Mouse (Mus musculus): ENCODE results near the gene Ndufb7. TPM values are rescaled to one million over a fixed set of nuclear protein-coding genes. Genes with fewer than 3 reads are reported as not detected.
"Not testable (repeated sequence)": the region's sequence is repeated elsewhere in the genome, so short reads cannot be mapped to it uniquely, and the experiment has no call there.

Ndufb7 gene
- polyA plus RNA-seq (2014; fragmentation: Nextera tagmentation; extraction: Ambion mirVana): 325 and 345 TPM in 2 replicates

DNA sequence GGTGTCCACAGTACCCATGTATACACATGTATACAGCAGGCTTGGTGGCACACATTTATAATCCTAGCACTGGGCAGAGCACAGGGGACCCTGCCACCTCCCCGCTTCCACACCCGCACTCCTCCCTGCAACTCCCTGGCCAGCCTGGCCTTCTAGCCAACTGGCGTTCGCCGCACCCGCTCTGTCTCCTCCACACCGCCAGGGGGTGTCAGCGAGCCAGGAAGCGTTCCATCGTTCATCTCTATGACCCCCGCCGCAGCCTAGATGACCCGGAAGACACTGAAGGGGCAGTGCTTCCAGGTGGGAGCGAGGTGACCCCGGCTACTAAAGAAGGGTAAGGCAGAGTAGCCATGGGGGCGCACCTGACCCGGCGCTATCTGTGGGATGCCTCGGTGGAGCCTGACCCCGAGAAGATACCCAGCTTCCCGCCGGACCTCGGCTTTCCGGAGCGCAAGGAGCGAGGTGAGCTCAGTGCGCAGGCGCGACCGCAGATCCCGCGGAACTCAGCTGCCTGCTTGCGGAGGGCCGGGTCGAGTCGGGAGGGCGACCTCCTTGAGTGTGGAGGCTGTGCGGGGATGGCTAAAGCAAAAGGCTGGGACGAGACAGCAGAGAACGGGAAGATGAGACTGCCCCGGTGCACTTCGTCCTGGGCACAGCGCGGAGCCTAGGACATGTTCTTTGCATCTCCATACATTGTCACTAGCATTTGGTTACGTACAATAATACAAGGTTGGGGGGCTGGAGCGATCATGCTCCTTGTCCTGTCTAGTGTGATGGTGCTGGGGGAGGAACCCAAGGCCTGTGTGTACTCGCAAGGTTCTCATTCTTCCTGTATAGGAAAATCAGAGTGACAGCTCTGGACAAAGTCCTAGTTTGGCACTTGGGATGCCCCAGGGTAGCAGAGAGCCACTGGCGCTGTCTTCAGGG, at the start of gene Ndufb7:
Gene Ndufb7 (plus strand): TSS at position 203 of the 927 bp plus-strand sequence.
- Histone ChIP-seq H3K9ac (replicated peaks; ENCODE audit: low read depth, low read length) (peak within 1 kb of the TSS; percentile 71), H3K27ac (ENCODE audit: low read length) (no peak within 1 kb of the TSS), H3K27me3 (ENCODE audit: control insufficient read depth, insufficient read depth, low read length) (no peaks in the 10 kb centered on the region), H3K36me3 (ENCODE audit: control insufficient read depth, insufficient read depth, low read length) (peaks cover 15% of the 10 kb centered on the region), H3K4me3 (ENCODE audit: low read depth, low read length) (peak within 1 kb of the TSS; percentile 78), H3K4me1 (ENCODE audit: control insufficient read depth, insufficient read depth, low read length) (peaks cover 7% of the 10 kb centered on the region), H3K4me2 (replicated peaks; ENCODE audit: low read depth, low read length) (peak within 1 kb of the TSS; percentile 83), H3K9me3 (ENCODE audit: control insufficient read depth, low read depth, low read length) (no peaks in the 10 kb centered on the region)
- peak; percentile 86 for ATAC-seq (ENCODE audit: insufficient number of reproducible peaks, insufficient read depth, low FRiP score, low read depth)
- WGBS: 1% methylated on average over 48 of the region's 48 CpGs

DNA sequence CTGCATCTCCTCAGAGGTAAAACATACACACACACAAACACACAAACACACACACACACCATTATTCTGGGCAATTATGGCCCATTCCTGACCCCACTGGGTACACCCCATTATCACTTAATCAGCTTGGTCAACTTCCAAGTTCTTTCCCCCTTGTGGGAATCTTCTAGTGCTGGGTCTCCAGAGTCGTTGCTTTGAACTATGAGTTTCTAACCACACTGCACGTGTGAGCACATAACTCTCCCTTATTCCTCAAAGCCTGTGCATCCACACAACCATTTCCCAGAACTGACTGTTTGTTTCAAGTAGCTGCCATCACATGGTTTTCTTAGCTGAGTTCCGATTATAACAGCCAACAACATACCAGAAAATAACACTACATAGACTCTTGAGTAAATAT, 46.0 kb upstream of the Ndufb7 start:
- Histone ChIP-seq H3K36me3 (ENCODE audit: control insufficient read depth, insufficient read depth, low read length) (no peaks in the 10 kb centered on the region), H3K4me2 (replicated peaks; ENCODE audit: low read depth, low read length) (no peak overlapping the region), H3K9ac (replicated peaks; ENCODE audit: low read depth, low read length) (no peak overlapping the region), H3K27me3 (ENCODE audit: control insufficient read depth, insufficient read depth, low read length) (no peaks in the 10 kb centered on the region), H3K9me3 (ENCODE audit: control insufficient read depth, low read depth, low read length) (no peaks in the 10 kb centered on the region), H3K27ac (ENCODE audit: low read length) (no peak overlapping the region), H3K4me3 (ENCODE audit: low read depth, low read length) (no peak overlapping the region), H3K4me1 (ENCODE audit: control insufficient read depth, insufficient read depth, low read length) (no peaks in the 10 kb centered on the region)
- WGBS: 53% methylated on average over 3 of the region's 3 CpGs
- no peak for ATAC-seq (ENCODE audit: insufficient number of reproducible peaks, insufficient read depth, low FRiP score, low read depth)

DNA sequence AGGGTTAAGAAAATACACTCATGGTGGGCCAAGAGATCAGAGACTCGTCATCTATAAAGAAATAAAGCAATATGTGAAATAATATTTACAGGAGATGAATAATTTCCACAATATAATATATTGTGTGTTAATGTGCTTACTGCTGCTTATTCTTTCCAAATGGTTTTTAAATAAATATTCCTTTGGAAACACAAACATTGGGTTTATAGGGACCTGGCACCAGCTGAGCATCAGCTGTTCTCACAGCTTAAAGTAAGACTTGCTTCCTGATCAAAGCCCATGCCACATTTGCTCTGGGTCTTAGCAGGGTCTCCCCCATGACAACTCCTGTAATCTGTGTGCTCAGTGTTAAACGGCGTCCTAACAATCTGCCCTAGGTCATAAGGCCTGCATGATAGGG, 45.6 kb upstream of the Ndufb7 start:
- not testable (repeated sequence) for ATAC-seq (ENCODE audit: insufficient number of reproducible peaks, insufficient read depth, low FRiP score, low read depth)
- 62% methylated on average over 3 of the region's 3 CpGs for WGBS

DNA sequence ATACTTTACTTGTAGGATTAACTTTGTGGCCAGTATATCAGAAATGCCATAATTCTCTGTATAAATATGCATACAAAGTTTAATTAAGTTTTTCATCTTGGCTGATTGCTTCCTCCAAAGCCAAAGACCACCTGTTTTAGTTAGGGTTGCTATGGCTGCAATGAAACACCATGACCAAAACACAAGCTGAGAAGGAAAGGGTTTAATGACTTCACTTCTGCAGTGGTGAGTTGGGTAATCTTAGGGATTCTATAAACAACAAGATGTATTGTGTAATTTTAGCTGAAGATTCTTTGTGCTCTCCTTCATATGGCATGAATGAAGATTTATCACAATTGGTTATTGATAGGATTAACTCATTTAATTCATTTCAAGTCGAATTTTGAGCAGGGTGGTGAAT, 45.2 kb upstream of the Ndufb7 start:
- Histone ChIP-seq H3K4me2 (replicated peaks; ENCODE audit: low read depth, low read length) (no peak overlapping the region), H3K9ac (replicated peaks; ENCODE audit: low read depth, low read length) (no peak overlapping the region), H3K4me1 (ENCODE audit: control insufficient read depth, insufficient read depth, low read length) (no peaks in the 10 kb centered on the region), H3K4me3 (ENCODE audit: low read depth, low read length) (no peak overlapping the region), H3K9me3 (ENCODE audit: control insufficient read depth, low read depth, low read length) (no peaks in the 10 kb centered on the region), H3K27me3 (ENCODE audit: control insufficient read depth, insufficient read depth, low read length) (no peaks in the 10 kb centered on the region), H3K27ac (ENCODE audit: low read length) (no peak overlapping the region), H3K36me3 (ENCODE audit: control insufficient read depth, insufficient read depth, low read length) (no peaks in the 10 kb centered on the region)
- WGBS: 34% methylated on average over 1 of the region's 1 CpGs
- no peak for ATAC-seq (ENCODE audit: insufficient number of reproducible peaks, insufficient read depth, low FRiP score, low read depth)

More for the DNA sequence above, 45.6 kb upstream of the Ndufb7 start:
- H3K9ac ChIP-seq (replicated peaks; ENCODE audit: low read depth, low read length); H3K36me3 ChIP-seq (ENCODE audit: control insufficient read depth, insufficient read depth, low read length); H3K4me1 ChIP-seq (ENCODE audit: control insufficient read depth, insufficient read depth, low read length); H3K4me3 ChIP-seq (ENCODE audit: low read depth, low read length); H3K4me2 ChIP-seq (replicated peaks; ENCODE audit: low read depth, low read length); H3K27me3 ChIP-seq (ENCODE audit: control insufficient read depth, insufficient read depth, low read length); H3K9me3 ChIP-seq (ENCODE audit: control insufficient read depth, low read depth, low read length); H3K27ac ChIP-seq (ENCODE audit: low read length): not testable (repeated sequence)

DNA sequence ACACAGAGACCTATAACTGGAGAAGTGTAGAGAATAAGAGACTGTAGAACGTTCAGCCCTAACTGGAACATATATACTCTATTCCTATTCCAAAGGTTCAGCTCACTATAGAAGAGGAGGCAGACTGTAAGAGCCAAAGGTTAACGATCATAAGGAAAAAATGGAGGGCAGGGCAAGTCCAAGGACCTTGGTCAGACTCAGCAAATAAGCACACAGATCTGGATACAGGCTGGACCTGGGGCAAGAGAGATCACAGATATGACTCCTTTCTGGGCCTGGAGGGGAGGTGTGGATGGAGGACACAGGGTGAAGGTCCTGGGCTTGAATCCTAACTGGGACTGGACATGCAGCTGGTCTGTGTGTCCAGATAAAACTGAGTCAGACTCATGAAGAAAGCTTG, 31.7 kb upstream of the Ndufb7 start:
- WGBS: 88% methylated on average over 2 of the region's 2 CpGs
- Histone ChIP-seq H3K4me1 (ENCODE audit: control insufficient read depth, insufficient read depth, low read length) (no peaks in the 10 kb centered on the region), H3K4me3 (ENCODE audit: low read depth, low read length) (no peak overlapping the region), H3K36me3 (ENCODE audit: control insufficient read depth, insufficient read depth, low read length) (no peaks in the 10 kb centered on the region), H3K9ac (replicated peaks; ENCODE audit: low read depth, low read length) (no peak overlapping the region), H3K27ac (ENCODE audit: low read length) (no peak overlapping the region), H3K27me3 (ENCODE audit: control insufficient read depth, insufficient read depth, low read length) (no peaks in the 10 kb centered on the region), H3K9me3 (ENCODE audit: control insufficient read depth, low read depth, low read length) (no peaks in the 10 kb centered on the region), H3K4me2 (replicated peaks; ENCODE audit: low read depth, low read length) (no peak overlapping the region)
- no peak for ATAC-seq (ENCODE audit: insufficient number of reproducible peaks, insufficient read depth, low FRiP score, low read depth)

DNA sequence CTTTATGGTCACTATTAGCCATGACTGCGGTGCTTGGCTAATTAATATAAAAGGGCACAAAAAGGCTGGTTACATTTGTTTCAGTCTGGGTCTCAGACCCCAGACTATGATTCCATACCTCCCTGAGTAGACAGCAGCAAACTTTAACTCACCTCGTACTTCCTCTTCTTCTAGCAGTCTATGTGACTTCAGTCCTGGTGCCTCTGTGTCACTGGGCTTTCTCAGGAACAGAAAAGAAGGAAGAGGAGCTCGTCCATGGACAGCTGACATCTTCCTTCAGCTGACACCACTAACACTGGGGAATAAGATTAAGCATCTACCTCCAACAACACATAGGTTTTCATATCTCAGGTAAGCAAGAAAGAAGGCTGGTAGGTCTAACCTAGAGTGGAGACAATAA, 30.7 kb upstream of the Ndufb7 start, which contains the start of gene Olfr370:
Gene Olfr370 (plus strand): TSS at position 45 of the 400 bp plus-strand sequence.
- ATAC-seq (ENCODE audit: insufficient number of reproducible peaks, insufficient read depth, low FRiP score, low read depth): no peak
- Histone ChIP-seq H3K4me1 (ENCODE audit: control insufficient read depth, insufficient read depth, low read length) (no peaks in the 10 kb centered on the region), H3K27me3 (ENCODE audit: control insufficient read depth, insufficient read depth, low read length) (no peaks in the 10 kb centered on the region), H3K4me3 (ENCODE audit: low read depth, low read length) (no peak within 1 kb of the TSS), H3K9ac (replicated peaks; ENCODE audit: low read depth, low read length) (no peak within 1 kb of the TSS), H3K4me2 (replicated peaks; ENCODE audit: low read depth, low read length) (no peak within 1 kb of the TSS), H3K27ac (ENCODE audit: low read length) (no peak within 1 kb of the TSS), H3K36me3 (ENCODE audit: control insufficient read depth, insufficient read depth, low read length) (no peaks in the 10 kb centered on the region), H3K9me3 (ENCODE audit: control insufficient read depth, low read depth, low read length) (no peaks in the 10 kb centered on the region)
- 76% methylated on average over 3 of the region's 3 CpGs for WGBS

DNA sequence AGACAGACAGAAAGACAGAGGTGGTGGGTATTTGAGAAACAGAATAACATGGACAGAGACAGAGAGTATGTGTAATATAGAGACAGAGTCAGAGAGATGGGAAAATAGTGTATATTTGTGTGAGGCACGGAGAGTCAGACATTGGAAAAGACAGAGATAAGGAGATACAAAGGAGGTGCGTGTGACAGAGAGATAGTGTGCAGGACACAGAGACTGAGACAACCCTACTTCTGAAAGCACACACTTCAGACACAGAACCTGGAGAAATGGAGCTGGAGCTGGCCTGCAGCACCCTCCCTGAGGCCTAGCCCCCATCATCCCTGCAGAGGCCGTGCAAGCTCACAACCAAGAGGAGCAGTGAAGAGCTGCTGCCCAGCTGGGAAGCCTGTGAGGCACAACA, 3.8 kb upstream of the Ndufb7 start:
- no peaks in the 10 kb centered on the region for H3K36me3 ChIP-seq (ENCODE audit: control insufficient read depth, insufficient read depth, low read length)
- H3K4me1 ChIP-seq (ENCODE audit: control insufficient read depth, insufficient read depth, low read length): peaks cover 4% of the 10 kb centered on the region
- no peak overlapping the region for H3K9ac ChIP-seq (replicated peaks; ENCODE audit: low read depth, low read length)
- H3K27ac ChIP-seq (ENCODE audit: low read length): no peak overlapping the region
- 77% methylated on average over 3 of the region's 3 CpGs for WGBS
- no peaks in the 10 kb centered on the region for H3K9me3 ChIP-seq (ENCODE audit: control insufficient read depth, low read depth, low read length)
- H3K27me3 ChIP-seq (ENCODE audit: control insufficient read depth, insufficient read depth, low read length): no peaks in the 10 kb centered on the region
- ATAC-seq (ENCODE audit: insufficient number of reproducible peaks, insufficient read depth, low FRiP score, low read depth): no peak
- no peak overlapping the region for H3K4me3 ChIP-seq (ENCODE audit: low read depth, low read length)
- H3K4me2 ChIP-seq (replicated peaks; ENCODE audit: low read depth, low read length): no peak overlapping the region

DNA sequence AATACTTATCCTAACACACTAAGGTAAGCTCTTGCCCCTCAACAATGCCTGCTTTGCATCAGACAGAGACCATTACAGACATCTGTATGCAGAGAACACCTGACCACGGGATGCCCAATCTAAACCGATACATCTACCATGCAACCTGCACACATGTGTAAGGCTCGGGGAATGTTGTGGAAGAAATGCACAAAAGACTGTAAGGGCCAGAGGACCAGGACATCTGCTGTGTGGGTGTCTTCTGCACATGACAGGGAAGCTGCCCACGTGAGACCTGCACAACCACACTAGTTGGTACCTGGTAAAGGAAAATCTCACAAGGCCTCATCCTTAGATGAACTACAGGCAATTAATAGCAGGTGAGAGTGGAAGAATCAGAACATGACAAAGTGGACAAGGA, 3.2 kb upstream of the Ndufb7 start:
- WGBS: 65% methylated on average over 4 of the region's 4 CpGs
- Histone ChIP-seq H3K27ac (ENCODE audit: low read length) (no peak overlapping the region), H3K4me1 (ENCODE audit: control insufficient read depth, insufficient read depth, low read length) (peaks cover 7% of the 10 kb centered on the region), H3K9ac (replicated peaks; ENCODE audit: low read depth, low read length) (no peak overlapping the region), H3K4me3 (ENCODE audit: low read depth, low read length) (no peak overlapping the region), H3K36me3 (ENCODE audit: control insufficient read depth, insufficient read depth, low read length) (no peaks in the 10 kb centered on the region), H3K27me3 (ENCODE audit: control insufficient read depth, insufficient read depth, low read length) (no peaks in the 10 kb centered on the region), H3K9me3 (ENCODE audit: control insufficient read depth, low read depth, low read length) (no peaks in the 10 kb centered on the region), H3K4me2 (replicated peaks; ENCODE audit: low read depth, low read length) (no peak overlapping the region)
- no peak for ATAC-seq (ENCODE audit: insufficient number of reproducible peaks, insufficient read depth, low FRiP score, low read depth)
